Mouse (Mus musculus) large intestine, adult 2 months (tissue): ENCODE data around the gene Gm11596. TPM values are rescaled to one million over a fixed set of nuclear protein-coding genes. Genes with fewer than 3 reads are reported as not detected.
"Not testable (repeated sequence)": the region's sequence is repeated elsewhere in the genome, so short reads cannot be mapped to it uniquely, and the experiment has no call there.

Source experiments
- DNase-seq: peaks from one replicate; pipeline ENCODE4 v3.0.0-alpha.2; 2012; ENCODE audit warnings: low read depth, low spot score
- WGBS: fragments of 180-500 bp; shearing (Covaris S2); methylation state at CpG from one replicate; pipeline ENCODE4 v1.1.7; 2018; 5-methylcytosine and 5-hydroxymethylcytosine counted together
- polyA plus RNA-seq: library from polyadenylated mRNA; depleted of rRNA; stranded (reverse); fragments of >200 nt; gene quantifications from 2 replicates; pipeline ENCODE4 v1.2.3, GENCODE M21; 2012; rRNA removed

The Gm11596 gene
- not detected in 2 replicates for polyA plus RNA-seq

DNA sequence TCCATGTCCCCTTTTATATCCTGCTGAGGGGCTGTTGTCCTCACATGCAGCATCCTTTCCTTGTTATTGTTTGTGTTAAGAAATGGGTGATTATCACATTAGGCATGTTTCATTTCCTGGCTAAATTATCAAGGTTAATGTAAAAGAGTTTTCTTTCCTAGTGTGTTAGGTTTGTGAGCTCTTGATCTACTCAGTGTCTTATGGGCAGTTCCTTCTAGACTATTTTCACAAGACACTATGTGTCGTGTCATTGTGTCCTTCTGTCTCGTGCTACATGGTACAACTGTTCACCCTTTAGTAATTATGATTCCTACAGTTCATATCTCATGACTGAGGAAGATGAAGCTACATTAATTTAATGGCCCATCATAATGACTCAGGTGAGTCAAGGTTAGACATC lies at the start of gene Gm11596:
Gene Gm11596 (minus strand): TSS at position 101 of the 400 bp plus-strand sequence.
- 67% methylated on average over 2 of the region's 2 CpGs for WGBS

DNA sequence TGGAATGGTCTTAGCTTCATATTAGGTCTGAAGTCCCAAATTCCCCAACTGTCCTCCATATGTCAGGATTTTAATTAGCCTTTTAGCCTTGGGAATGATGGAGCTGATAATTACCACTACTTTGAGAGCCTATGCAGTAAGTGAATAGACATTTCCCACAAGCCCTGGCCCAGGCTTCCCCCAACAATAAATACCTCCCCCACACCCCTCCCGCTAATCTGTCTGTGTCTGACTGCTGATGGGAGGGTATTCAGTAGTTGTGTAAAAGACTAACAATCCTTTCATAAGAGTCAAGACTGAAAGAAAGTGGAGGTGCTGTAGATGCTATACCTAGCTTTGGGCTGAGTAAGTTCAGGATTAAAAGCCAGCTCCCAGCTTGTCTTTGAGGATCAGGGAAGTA lies 48.9 kb upstream of the Gm11596 start:
- WGBS, result 45% methylated on average over 1 of the region's 1 CpGs
- DNase-seq, result no peak

More for the DNA sequence above, at the start of gene Gm11596:
- DNase-seq, result no peak

DNA sequence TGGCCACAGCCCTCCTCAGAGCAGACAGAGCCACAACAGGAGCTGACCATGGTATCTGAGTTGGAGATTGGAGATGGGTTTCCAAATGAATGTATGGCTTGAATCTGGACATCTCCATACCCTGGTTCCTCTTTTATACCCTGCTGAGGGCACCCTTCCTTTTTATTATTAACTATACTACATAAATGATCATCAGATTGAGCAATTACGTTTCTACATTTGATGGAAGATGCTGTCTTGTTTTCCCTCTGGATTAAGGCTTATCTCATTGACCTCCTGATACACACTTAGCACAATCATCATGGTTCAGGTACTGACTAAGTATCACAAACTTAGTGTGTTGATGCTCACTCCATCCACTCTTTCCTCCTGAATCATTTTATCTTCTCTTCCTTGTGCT lies 44.7 kb upstream of the Gm11596 start, which contains the start of gene 2300003K06Rik:
Gene 2300003K06Rik (minus strand): TSS at position 101 of the 400 bp plus-strand sequence.
- DNase-seq, result no peak
- 53% methylated on average over 1 of the region's 1 CpGs for WGBS

DNA sequence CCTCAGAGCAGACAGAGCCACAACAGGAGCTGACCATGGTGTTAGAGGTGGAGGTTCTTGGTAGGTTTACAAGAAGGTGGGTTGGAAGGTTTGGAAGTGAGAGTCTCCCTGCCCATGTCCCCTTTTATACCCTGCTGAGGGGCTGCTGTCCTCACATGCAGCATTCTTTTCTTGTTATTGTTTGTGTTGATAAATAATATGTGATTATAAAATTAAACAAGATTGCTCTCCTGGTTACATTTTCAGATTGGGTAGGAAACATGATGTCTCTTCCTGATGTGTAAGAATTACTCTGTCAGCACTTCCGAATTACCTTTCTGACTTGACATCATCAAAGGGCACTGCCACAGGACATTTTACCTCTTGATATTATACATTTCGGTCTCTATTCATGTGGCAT lies 22.3 kb upstream of the Gm11596 start, which contains the start of gene Gm11564:
Gene Gm11564 (minus strand): TSS at position 101 of the 400 bp plus-strand sequence.
- not testable (repeated sequence) for DNase-seq
- WGBS, result 74% methylated on average over 2 of the region's 2 CpGs

DNA sequence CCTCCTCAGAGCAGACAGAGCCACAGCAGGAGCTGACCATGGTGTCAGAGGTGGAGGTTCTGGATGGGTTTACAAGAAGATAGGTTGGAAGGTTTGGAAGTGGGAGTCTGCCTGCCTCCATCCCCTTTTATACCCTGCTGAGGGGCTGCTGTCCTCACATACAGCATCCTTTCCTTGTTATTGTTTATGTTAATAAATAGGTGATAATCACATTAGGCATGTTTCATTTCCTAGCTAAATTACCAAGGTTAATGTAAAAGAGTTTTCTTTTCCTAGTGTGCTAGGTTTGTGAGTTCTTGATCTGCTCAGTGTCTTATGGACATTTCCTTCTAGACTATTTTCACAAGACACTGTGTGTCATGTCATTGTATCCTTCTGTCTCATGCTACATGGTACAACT lies 16.5 kb upstream of the Gm11596 start, which contains the start of gene Krtap4-13:
Gene Krtap4-13 (minus strand): TSS at position 101 of the 400 bp plus-strand sequence.
- not testable (repeated sequence) for DNase-seq

DNA sequence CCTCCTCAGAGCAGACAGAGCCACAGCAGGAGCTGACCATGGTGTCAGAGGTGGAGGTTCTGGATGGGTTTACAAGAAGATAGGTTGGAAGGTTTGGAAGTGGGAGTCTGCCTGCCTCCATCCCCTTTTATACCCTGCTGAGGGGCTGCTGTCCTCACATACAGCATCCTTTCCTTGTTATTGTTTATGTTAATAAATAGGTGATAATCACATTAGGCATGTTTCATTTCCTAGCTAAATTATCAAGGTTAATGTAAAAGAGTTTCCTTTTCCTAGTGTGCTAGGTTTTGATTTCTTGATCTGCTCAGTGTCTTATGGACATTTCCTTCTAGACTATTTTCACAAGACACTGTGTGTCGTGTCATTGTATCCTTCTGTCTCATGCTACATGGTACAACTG lies 11.1 kb upstream of the Gm11596 start, which contains the start of gene Gm11554:
Gene Gm11554 (minus strand): TSS at position 101 of the 400 bp plus-strand sequence.
- no CpG with 5 or more reads among the region's 1 CpGs for WGBS

DNA sequence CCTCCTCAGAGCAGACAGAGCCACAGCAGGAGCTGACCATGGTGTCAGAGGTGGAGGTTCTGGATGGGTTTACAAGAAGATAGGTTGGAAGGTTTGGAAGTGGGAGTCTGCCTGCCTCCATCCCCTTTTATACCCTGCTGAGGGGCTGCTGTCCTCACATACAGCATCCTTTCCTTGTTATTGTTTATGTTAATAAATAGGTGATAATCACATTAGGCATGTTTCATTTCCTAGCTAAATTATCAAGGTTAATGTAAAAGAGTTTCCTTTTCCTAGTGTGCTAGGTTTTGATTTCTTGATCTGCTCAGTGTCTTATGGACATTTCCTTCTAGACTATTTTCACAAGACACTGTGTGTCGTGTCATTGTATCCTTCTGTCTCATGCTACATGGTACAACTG lies 5.6 kb upstream of the Gm11596 start, which contains the start of gene Gm11569:
Gene Gm11569 (minus strand): TSS at position 101 of the 400 bp plus-strand sequence.
- not testable (repeated sequence) for DNase-seq
- no CpG with 5 or more reads among the region's 1 CpGs for WGBS

More for the DNA sequence above, 11.1 kb upstream of the Gm11596 start, which contains the start of gene Gm11554:
- DNase-seq, result not testable (repeated sequence)

DNA sequence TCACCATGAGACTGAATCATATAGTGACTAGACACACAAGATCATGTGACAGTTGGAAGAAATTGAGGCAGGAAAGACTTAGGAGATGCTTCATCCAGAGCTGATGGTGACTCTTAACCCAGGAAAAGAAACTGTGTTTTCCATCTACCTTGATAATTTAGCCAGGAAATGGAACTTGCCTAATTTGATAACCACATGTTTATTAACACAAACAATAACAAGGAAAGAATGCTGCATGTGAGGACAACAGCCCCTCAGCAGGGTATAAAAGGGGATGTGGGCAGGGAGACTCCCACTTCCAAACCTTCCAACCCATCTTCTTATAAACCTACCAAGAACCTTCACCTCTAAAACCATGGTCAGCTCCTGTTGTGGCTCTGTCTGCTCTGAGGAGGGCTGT lies 8.4 kb downstream of the Gm11596 start, which contains the start of gene Krtap4-9:
Gene Krtap4-9 (plus strand): TSS at position 301 of the 400 bp plus-strand sequence.
- not testable (repeated sequence) for DNase-seq

DNA sequence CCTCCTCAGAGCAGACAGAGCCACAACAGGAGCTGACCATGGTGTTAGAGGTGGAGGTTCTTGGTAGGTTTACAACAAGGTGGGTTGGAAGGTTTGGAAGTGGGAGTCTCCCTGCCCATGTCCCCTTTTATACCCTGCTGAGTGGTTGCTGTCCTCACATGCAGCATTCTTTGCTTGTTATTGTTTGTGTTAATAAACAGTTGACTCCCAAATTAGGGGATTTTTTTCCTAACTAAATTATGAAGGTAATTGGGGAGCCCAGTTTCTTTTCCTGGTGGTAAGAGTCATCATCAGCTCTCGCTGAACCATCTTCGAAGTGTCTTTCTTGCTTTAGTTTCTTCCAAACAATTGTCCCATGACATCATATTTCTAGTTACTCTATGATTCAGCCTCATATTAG lies 12.7 kb downstream of the Gm11596 start, which contains the start of gene Krtap4-8:
Gene Krtap4-8 (minus strand): TSS at position 101 of the 400 bp plus-strand sequence.
- WGBS, result 97% methylated on average over 2 of the region's 2 CpGs
- DNase-seq, result no peak

DNA sequence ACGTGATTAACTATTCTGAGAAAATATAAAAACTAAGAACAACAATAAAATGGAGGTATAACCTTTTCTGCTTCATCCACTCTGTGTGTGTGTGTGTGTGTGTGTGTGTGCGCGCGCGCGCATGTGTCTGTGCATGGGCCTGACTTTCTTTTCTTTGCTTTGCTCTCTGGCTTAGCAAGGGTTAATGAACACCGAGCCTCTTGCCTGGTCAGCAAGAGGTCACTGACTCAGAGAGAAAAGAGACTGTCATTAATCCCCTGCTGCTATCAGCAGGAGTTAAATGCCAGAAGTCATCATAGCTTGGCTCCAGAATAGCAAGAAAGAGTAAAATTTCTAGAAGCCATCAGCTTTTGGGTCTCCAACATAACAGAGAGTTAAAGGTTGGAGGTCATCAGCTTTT lies 14.9 kb downstream of the Gm11596 start:
- WGBS, result 68% methylated on average over 7 of the region's 7 CpGs
- DNase-seq, result no peak

DNA sequence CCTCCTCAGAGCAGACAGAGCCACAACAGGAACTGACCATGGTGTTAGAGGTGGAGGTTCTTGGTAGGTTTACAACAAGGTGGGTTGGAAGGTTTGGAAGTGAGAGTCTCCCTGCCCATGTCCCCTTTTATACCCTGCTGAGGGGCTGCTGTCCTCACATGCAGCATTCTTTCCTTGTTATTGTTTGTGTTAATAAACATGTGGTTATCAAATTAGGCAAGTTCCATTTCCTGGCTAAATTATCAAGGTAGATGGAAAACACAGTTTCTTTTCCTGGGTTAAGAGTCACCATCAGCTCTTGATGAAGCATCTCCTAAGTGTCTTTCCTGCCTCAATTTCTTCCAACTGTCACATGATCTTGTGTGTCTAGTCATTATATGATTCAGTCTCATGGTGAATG lies 20.5 kb downstream of the Gm11596 start, which contains the start of gene Gm11595:
Gene Gm11595 (minus strand): TSS at position 101 of the 400 bp plus-strand sequence.
- DNase-seq, result not testable (repeated sequence)

DNA sequence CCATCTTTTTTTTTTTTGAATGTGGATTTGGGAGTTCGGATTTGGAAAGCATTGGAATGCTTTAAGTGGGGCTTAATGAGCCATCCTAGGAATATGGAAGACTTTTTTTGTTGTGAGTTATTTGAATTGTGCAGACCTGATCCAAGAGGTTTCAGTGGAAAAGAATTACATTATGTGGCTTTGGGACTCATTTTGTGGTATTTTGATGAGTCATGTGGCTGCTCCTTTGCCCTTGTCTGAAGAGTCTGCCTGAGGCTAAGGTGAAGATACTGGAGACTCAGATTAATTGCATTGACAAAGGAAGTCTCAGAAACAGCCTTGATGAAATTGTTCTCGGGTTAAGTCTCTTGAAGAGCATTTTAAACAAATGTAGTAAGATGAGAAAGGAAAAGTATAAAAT lies 24.9 kb downstream of the Gm11596 start:
- no peak for DNase-seq
- WGBS, result 76% methylated on average over 2 of the region's 2 CpGs

DNA sequence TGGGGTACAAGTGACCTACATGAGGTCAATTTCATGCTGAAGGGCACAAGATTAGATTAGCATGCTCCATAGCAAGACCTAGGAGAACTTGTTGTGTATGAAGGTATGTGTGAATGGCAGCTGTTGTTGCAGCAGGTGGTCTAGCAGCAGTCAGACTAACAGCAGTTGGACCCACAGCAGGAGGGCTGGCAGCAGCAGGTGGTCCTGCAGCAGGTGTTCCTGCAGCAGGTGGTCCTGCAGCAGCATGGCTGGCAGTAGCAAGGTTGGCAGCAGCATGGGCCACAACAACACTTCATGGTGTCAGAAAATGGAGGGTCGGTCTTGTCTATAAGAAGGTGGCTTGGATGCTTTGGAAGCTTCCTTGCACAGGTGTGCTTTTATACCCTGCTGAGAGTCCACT lies 34.4 kb downstream of the Gm11596 start:
- DNase-seq, result no peak
- WGBS, result 90% methylated on average over 1 of the region's 1 CpGs

DNA sequence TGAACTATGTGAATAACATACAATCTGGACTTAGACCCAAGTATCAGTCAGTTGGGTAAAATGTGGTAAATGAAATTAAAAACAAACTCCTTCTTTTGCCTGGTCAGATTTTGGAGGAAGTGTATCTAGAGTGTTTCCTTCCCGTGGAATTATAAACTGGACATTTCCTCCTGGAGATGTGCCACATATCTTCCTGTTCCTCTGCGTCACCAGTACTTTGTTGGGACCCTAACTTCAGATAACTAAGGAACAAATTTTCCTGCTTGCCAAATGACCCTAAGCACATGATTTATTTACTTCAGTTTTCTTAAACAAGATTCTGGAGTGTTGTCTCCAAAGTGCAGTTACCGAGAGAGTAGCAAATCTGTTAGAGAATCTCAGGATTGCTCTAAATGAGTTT lies 49.3 kb downstream of the Gm11596 start:
- no peak for DNase-seq
- 74% methylated on average over 3 of the region's 3 CpGs for WGBS

Other genes with a start within 250 kb of the Gm11596 start
- gene Krtap3-3, start 242.6 kb downstream of the Gm11596 start, polyA plus RNA-seq, result not detected in 2 replicates
- not detected in 2 replicates for gene Krtap3-2, start 236.6 kb downstream of the Gm11596 start, polyA plus RNA-seq
- gene Gm11939, start 234.0 kb downstream of the Gm11596 start, polyA plus RNA-seq, result not detected in 2 replicates
- 0.30 and 0.55 TPM in 2 replicates for gene Krtap3-1, start 226.8 kb downstream of the Gm11596 start, polyA plus RNA-seq
- gene Krtap1-5, start 212.5 kb downstream of the Gm11596 start, polyA plus RNA-seq, result not detected in 2 replicates
- not detected in 2 replicates for gene Krtap1-4, start 209.8 kb downstream of the Gm11596 start, polyA plus RNA-seq
- gene Krtap1-3, start 202.1 kb downstream of the Gm11596 start, polyA plus RNA-seq, result not detected in 2 replicates
- gene Krtap9-3, start 195.4 kb downstream of the Gm11596 start, polyA plus RNA-seq, result not detected in 2 replicates
- 0.21 TPM in 1 of 2 replicates, not detected in the other for gene Gm11938, start 190.2 kb downstream of the Gm11596 start, polyA plus RNA-seq
- not detected in 2 replicates for gene Gm11937, start 183.3 kb downstream of the Gm11596 start, polyA plus RNA-seq
- 0.22 TPM in 1 of 2 replicates, not detected in the other for gene Krtap2-4, start 178.6 kb downstream of the Gm11596 start, polyA plus RNA-seq
- 0.26 TPM in 1 of 2 replicates, not detected in the other for gene Gm11562, start 173.0 kb downstream of the Gm11596 start, polyA plus RNA-seq
- not detected in 2 replicates for gene Krtap4-1, start 165.2 kb downstream of the Gm11596 start, polyA plus RNA-seq
- gene Krtap4-2, start 158.4 kb downstream of the Gm11596 start, polyA plus RNA-seq, result not detected in 2 replicates
- gene Krtap4-7, start 149.4 kb downstream of the Gm11596 start, polyA plus RNA-seq, result not detected in 2 replicates
- gene Gm11555, start 143.2 kb downstream of the Gm11596 start, polyA plus RNA-seq, result not detected in 2 replicates
- gene Gm11563, start 134.5 kb downstream of the Gm11596 start, polyA plus RNA-seq, result not detected in 2 replicates
- gene Krtap4-6, start 127.5 kb downstream of the Gm11596 start, polyA plus RNA-seq, result not detected in 2 replicates
- not detected in 2 replicates for gene Gm14190, start 102.7 kb downstream of the Gm11596 start, polyA plus RNA-seq
- gene Gm14180, start 59.2 kb downstream of the Gm11596 start, polyA plus RNA-seq, result not detected in 2 replicates
- not detected in 2 replicates for gene Gm11595, start 20.6 kb downstream of the Gm11596 start, polyA plus RNA-seq
- not detected in 2 replicates for gene Krtap4-8, start 12.8 kb downstream of the Gm11596 start, polyA plus RNA-seq
- gene Krtap4-9, start 8.3 kb downstream of the Gm11596 start, polyA plus RNA-seq, result not detected in 2 replicates
- not detected in 2 replicates for gene Gm11569, start 5.5 kb upstream of the Gm11596 start, polyA plus RNA-seq
- gene Gm11554, start 11.0 kb upstream of the Gm11596 start, polyA plus RNA-seq, result not detected in 2 replicates
- gene Krtap4-13, start 16.4 kb upstream of the Gm11596 start, polyA plus RNA-seq, result not detected in 2 replicates
- gene Gm11564, start 22.2 kb upstream of the Gm11596 start, polyA plus RNA-seq, result not detected in 2 replicates
- not detected in 2 replicates for gene 2300003K06Rik, start 44.6 kb upstream of the Gm11596 start, polyA plus RNA-seq
- 0.11 and 0.33 TPM in 2 replicates for gene Krtap4-16, start 58.1 kb upstream of the Gm11596 start, polyA plus RNA-seq
- not detected in 2 replicates for gene Gm11568, start 64.5 kb upstream of the Gm11596 start, polyA plus RNA-seq
- not detected in 2 replicates for gene Gm11559, start 71.0 kb upstream of the Gm11596 start, polyA plus RNA-seq
- not detected in 2 replicates for gene Krtap9-1, start 79.9 kb upstream of the Gm11596 start, polyA plus RNA-seq
- gene Gm11567, start 85.7 kb upstream of the Gm11596 start, polyA plus RNA-seq, result not detected in 2 replicates
- not detected in 2 replicates for gene Krtap31-1, start 114.5 kb upstream of the Gm11596 start, polyA plus RNA-seq
- gene Gm11565, start 121.3 kb upstream of the Gm11596 start, polyA plus RNA-seq, result not detected in 2 replicates
- not detected in 2 replicates for gene Krtap31-2, start 142.8 kb upstream of the Gm11596 start, polyA plus RNA-seq
- not detected in 2 replicates for gene Krtap9-5, start 155.0 kb upstream of the Gm11596 start, polyA plus RNA-seq
- gene Krtap29-1, start 185.6 kb upstream of the Gm11596 start, polyA plus RNA-seq, result not detected in 2 replicates
- not detected in 2 replicates for gene Krtap16-1, start 193.1 kb upstream of the Gm11596 start, polyA plus RNA-seq
- gene Krtap17-1, start 200.5 kb upstream of the Gm11596 start, polyA plus RNA-seq, result not detected in 2 replicates
- gene Krt33a, start 222.7 kb upstream of the Gm11596 start, polyA plus RNA-seq, result not detected in 2 replicates
- gene Krt33b, start 236.4 kb upstream of the Gm11596 start, polyA plus RNA-seq, result not detected in 2 replicates
- gene Krt34, start 248.1 kb upstream of the Gm11596 start, polyA plus RNA-seq, result not detected in 2 replicates